Mouse (Mus musculus) kidney, adult 2 months (tissue): ENCODE measurements around the gene B230219D22Rik.

Experiments used
- CTCF ChIP-seq: fragments of 200-500 bp; conservative IDR thresholded peaks from 2 replicates; pipeline ENCODE4 v1.5.1; 2011; ENCODE audit warnings: low read depth, mild to moderate bottlenecking, control low read depth, low read length, moderate library complexity, mixed read lengths; ENCODE audit not compliant: insufficient read depth, insufficient read length
- POLR2A ChIP-seq: fragments of 200-500 bp; IDR thresholded peaks from one replicate; pipeline ENCODE4 v1.6.1; 2011; ENCODE audit warnings: low read depth, low read length, control low read depth

GRCm38 (mm10) chr13:55712846-55713245 lies 19.9 kb downstream of the B230219D22Rik start:
- no peak for TF ChIP-seq POLR2A
- no peak for TF ChIP-seq CTCF
